Mouse (Mus musculus): ENCODE measurements around the gene Col6a6.

GRCm38 (mm10) chr9:105670916-105671315 lies 157.0 kb downstream of the Col6a6 start:
- TF ChIP-seq CTCF (IDR thresholded peaks at IDR 0.05; ENCODE audit: low read depth, low read length) (no peak), GATA1 (IDR thresholded peaks at IDR 0.05; ENCODE audit: borderline replicate concordance, low read length) (no peak), TAL1 (conservative IDR thresholded peaks at IDR 0.05; ENCODE audit: low read depth, low read length) (no peak), GATA2 (IDR thresholded peaks at IDR 0.05; ENCODE audit: borderline replicate concordance, low read depth, low read length) (no peak)

All from G1E (cell line).